ENCODE assay signal across 8 mouse cellular contexts in the genomic region with DNA sequence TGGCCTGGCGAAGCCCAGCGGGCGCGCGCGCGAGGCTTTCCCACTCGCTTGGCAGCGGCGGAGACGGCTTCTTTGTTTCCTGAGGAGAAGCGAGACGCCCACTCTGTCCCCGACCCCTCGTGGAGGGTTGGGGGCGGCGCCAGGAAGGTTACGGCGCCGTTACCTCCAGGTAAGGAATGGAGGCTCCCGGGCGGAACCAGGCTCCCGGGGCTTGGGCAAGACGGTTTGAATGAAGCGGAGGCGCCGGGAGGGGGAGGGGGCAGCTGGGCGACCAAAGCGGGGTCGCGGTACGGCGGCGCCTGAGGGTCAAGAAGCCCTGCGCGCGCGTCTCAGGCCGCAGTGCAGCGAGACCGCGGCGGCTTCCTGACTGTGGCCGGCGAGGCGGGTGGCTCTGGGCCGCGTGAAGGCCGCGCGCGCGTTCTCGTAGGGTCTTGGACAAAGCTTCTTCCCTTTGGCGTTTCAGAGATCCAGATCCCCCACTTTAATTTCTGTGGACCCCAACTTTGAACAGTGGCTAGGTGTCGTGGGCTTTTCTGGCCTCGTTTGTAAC. TPM values are rescaled to one million over a fixed set of nuclear protein-coding genes. Genes with fewer than 3 reads are reported as not detected.
A peak's percentile ranks its signal among the peaks of the same experiment; 100 is the strongest.
DNase-seq lines count a peak whose midpoint lies in the region; ATAC-seq and TF ChIP-seq lines count a peak whose summit lies in the region.

No protein-coding gene starts in this region.

- peak overlapping the region; percentile 73 for H3K4me2 ChIP-seq in forebrain, embryonic 11.5 days (ENCODE audit: low read depth, low read length, severe bottlenecking)
- peak overlapping the region; percentile 73 for H3K4me2 ChIP-seq in heart, embryonic 16.5 days (ENCODE audit: low read depth, low read length)
- peak overlapping the region; percentile 90 for H3K4me2 ChIP-seq in liver, embryonic 14.5 days (ENCODE audit: low read depth)
- H3K4me2 ChIP-seq in neural tube, embryonic 11.5 days (ENCODE audit: low read depth), result peak overlapping the region; percentile 58
- H3K4me2 ChIP-seq in stomach, embryonic 15.5 days, result peak overlapping the region; percentile 56

- TF ChIP-seq CTCF in liver, embryonic 14.5 days (IDR thresholded peaks at IDR 0.05; ENCODE audit: low read depth), result no peak

- DNase-seq in B cell, adult 2 months, result peak; percentile 80 to 82
- DNase-seq in c-Kit-positive CD71-negative TER-119-negative erythroid progenitor cells, embryonic 14.5 days (ENCODE audit: low read depth), result peak; percentile 67
- peak; percentile 96 for DNase-seq in forebrain, embryonic 11.5 days (ENCODE audit: low spot score)
- peak; percentile 90 to 96 for DNase-seq in kidney, postnatal 36 days
- DNase-seq in liver, embryonic 14.5 days (ENCODE audit: low read depth in 3 of 3, low spot score in 3 of 3), result peak in 2 of 3 experiments; percentile 44 to 56
- DNase-seq in neural tube, embryonic 11.5 days (ENCODE audit: low spot score), result peak; percentile 94

- H3K4me1 ChIP-seq in forebrain, embryonic 11.5 days (replicated peaks; ENCODE audit: control insufficient read depth, insufficient read depth, low read length), result peaks cover 8% of the 10 kb centered on the region; the same call in 1 of the 2 replicates
- peaks cover 13% of the 10 kb centered on the region for H3K4me1 ChIP-seq in heart, embryonic 16.5 days (ENCODE audit: control insufficient read depth, insufficient read depth, low read length)
- peaks cover 5 to 12% of the 10 kb centered on the region in 2 experiments; a peak in 3 of 4 replicates for H3K4me1 ChIP-seq in liver, embryonic 14.5 days (replicated peaks; ENCODE audit: control insufficient read depth in 2 of 2, insufficient read depth in 2 of 2, low read length in 1 of 2)
- H3K4me1 ChIP-seq in neural tube, embryonic 11.5 days (ENCODE audit: control insufficient read depth, insufficient read depth, low read length), result peaks cover 12% of the 10 kb centered on the region
- peaks cover 9% of the 10 kb centered on the region; the same call in 1 of the 2 replicates for H3K4me1 ChIP-seq in stomach, embryonic 15.5 days

- peak overlapping the region; percentile 72 for H3K4me3 ChIP-seq in forebrain, embryonic 11.5 days (ENCODE audit: low read depth, low read length)
- H3K4me3 ChIP-seq in heart, embryonic 16.5 days (ENCODE audit: low read length), result peak overlapping the region; percentile 72
- peak overlapping the region; percentile 93 for H3K4me3 ChIP-seq in liver, embryonic 14.5 days (ENCODE audit: insufficient read depth in 1 of 2, low read depth in 2 of 2, low read length in 2 of 2)
- peak overlapping the region; percentile 70 for H3K4me3 ChIP-seq in neural tube, embryonic 11.5 days (ENCODE audit: low read depth, low read length)
- peak overlapping the region; percentile 74 for H3K4me3 ChIP-seq in stomach, embryonic 15.5 days (replicated peaks)

- peak; percentile 86 for ATAC-seq in forebrain, embryonic 11.5 days (replicated peaks; ENCODE audit: low FRiP score)
- ATAC-seq in heart, embryonic 16.5 days (replicated peaks; ENCODE audit: extremely low read depth, insufficient read depth, low FRiP score), result peak; percentile 81
- ATAC-seq in liver, embryonic 14.5 days (ENCODE audit: insufficient read depth), result peak; percentile 71
- peak; percentile 91 for ATAC-seq in neural tube, embryonic 11.5 days (ENCODE audit: insufficient read depth, low FRiP score, low TSS enrichment)
- ATAC-seq in stomach, embryonic 15.5 days (ENCODE audit: insufficient read depth, low FRiP score, low read depth), result peak; percentile 64

- H3K9me3 ChIP-seq in forebrain, embryonic 11.5 days (ENCODE audit: control insufficient read depth, low read length), result no peaks in the 10 kb centered on the region
- no peaks in the 10 kb centered on the region for H3K9me3 ChIP-seq in heart, embryonic 16.5 days (replicated peaks; ENCODE audit: control insufficient read depth, low read length)
- H3K9me3 ChIP-seq in liver, embryonic 14.5 days (ENCODE audit: control insufficient read depth, low read length), result no peaks in the 10 kb centered on the region
- H3K9me3 ChIP-seq in neural tube, embryonic 11.5 days (ENCODE audit: control insufficient read depth, low read length), result no peaks in the 10 kb centered on the region
- no peaks in the 10 kb centered on the region for H3K9me3 ChIP-seq in stomach, embryonic 15.5 days

- WGBS in forebrain, embryonic 11.5 days, result under 1% methylated on average over 48 of the region's 57 CpGs
- WGBS in heart, embryonic 16.5 days, result under 1% methylated on average over 53 of the region's 57 CpGs
- WGBS in liver, embryonic 14.5 days (ENCODE audit: insufficient replicate concordance), result under 1% methylated on average over 57 of the region's 57 CpGs
- WGBS in neural tube, embryonic 11.5 days, result under 1% methylated on average over 53 of the region's 57 CpGs
- WGBS in stomach, embryonic 15.5 days, result under 1% methylated on average over 55 of the region's 57 CpGs

- H3K36me3 ChIP-seq in forebrain, embryonic 11.5 days (ENCODE audit: control insufficient read depth, insufficient read depth, low read length), result no peaks in the 10 kb centered on the region
- no peaks in the 10 kb centered on the region for H3K36me3 ChIP-seq in heart, embryonic 16.5 days (ENCODE audit: control insufficient read depth, insufficient read depth)
- H3K36me3 ChIP-seq in liver, embryonic 14.5 days (replicated peaks; ENCODE audit: control insufficient read depth, insufficient read depth, low read depth), result no peaks in the 10 kb centered on the region
- H3K36me3 ChIP-seq in neural tube, embryonic 11.5 days (ENCODE audit: control insufficient read depth, insufficient read depth, low read length), result no peaks in the 10 kb centered on the region
- H3K36me3 ChIP-seq in stomach, embryonic 15.5 days, result no peaks in the 10 kb centered on the region

- H3K27me3 ChIP-seq in forebrain, embryonic 11.5 days (ENCODE audit: control insufficient read depth, insufficient read depth, low read length), result no peaks in the 10 kb centered on the region
- H3K27me3 ChIP-seq in heart, embryonic 16.5 days (ENCODE audit: control insufficient read depth, insufficient read depth, low read length), result no peaks in the 10 kb centered on the region
- H3K27me3 ChIP-seq in liver, embryonic 14.5 days (ENCODE audit: control insufficient read depth, insufficient read depth, low read length), result no peaks in the 10 kb centered on the region
- no peaks in the 10 kb centered on the region for H3K27me3 ChIP-seq in neural tube, embryonic 11.5 days (ENCODE audit: control insufficient read depth, insufficient read depth, low read length)
- H3K27me3 ChIP-seq in stomach, embryonic 15.5 days (replicated peaks), result no peaks in the 10 kb centered on the region

- TF ChIP-seq EP300 in liver, embryonic 14.5 days (IDR thresholded peaks at IDR 0.05; ENCODE audit: low read depth), result no peak

- H3K27ac ChIP-seq in forebrain, embryonic 11.5 days (ENCODE audit: low read depth, low read length), result peak overlapping the region; percentile 92
- peak overlapping the region; percentile 93 for H3K27ac ChIP-seq in heart, embryonic 16.5 days (ENCODE audit: low read length)
- H3K27ac ChIP-seq in liver, embryonic 14.5 days, result peak overlapping the region; percentile 70
- H3K27ac ChIP-seq in neural tube, embryonic 11.5 days (ENCODE audit: low read depth, low read length), result peak overlapping the region; percentile 99
- peak overlapping the region; percentile 97 for H3K27ac ChIP-seq in stomach, embryonic 15.5 days

- H3K9ac ChIP-seq in forebrain, embryonic 11.5 days (ENCODE audit: low read length), result peak overlapping the region; percentile 80
- H3K9ac ChIP-seq in heart, embryonic 16.5 days (ENCODE audit: low read length), result peak overlapping the region; percentile 85
- peak overlapping the region; percentile 94 for H3K9ac ChIP-seq in liver, embryonic 14.5 days (replicated peaks)
- peak overlapping the region; percentile 95 for H3K9ac ChIP-seq in neural tube, embryonic 11.5 days (ENCODE audit: low read length)
- peak overlapping the region; percentile 72 for H3K9ac ChIP-seq in stomach, embryonic 15.5 days

RNA-seq across cellular contexts. Expression of gene Smarca4, which starts 0.3 kb away (rescaled TPM):
- polyA plus RNA-seq in forebrain, embryonic 11.5 days (2014; fragmentation: Nextera tagmentation; extraction: Ambion mirVana), result 191 and 197 TPM in 2 replicates
- polyA plus RNA-seq in heart, embryonic 16.5 days (2015; fragmentation: Nextera tagmentation; extraction: Ambion mirVana), result 50.7 and 52.5 TPM in 2 replicates
- 17.0 and 20.6 TPM in 2 replicates for polyA plus RNA-seq in liver, embryonic 14.5 days (2012; rRNA removed)
- polyA plus RNA-seq in liver, embryonic 14.5 days (2014; fragmentation: Nextera tagmentation; extraction: Ambion mirVana), result 17.7 and 22.6 TPM in 2 replicates
- 172 and 175 TPM in 2 replicates for polyA plus RNA-seq in neural tube, embryonic 11.5 days (2014; fragmentation: Nextera tagmentation; extraction: Ambion mirVana)
- 68.7 and 74.3 TPM in 2 replicates for polyA plus RNA-seq in stomach, embryonic 15.5 days (2015; fragmentation: Nextera tagmentation; extraction: Ambion mirVana)

RNA-seq across cellular contexts. Expression of gene Yipf2, which starts 23.7 kb away (rescaled TPM):
- polyA plus RNA-seq in forebrain, embryonic 11.5 days (2014; fragmentation: Nextera tagmentation; extraction: Ambion mirVana), result 15.5 and 16.0 TPM in 2 replicates
- polyA plus RNA-seq in heart, embryonic 16.5 days (2015; fragmentation: Nextera tagmentation; extraction: Ambion mirVana), result 16.4 and 17.7 TPM in 2 replicates
- polyA plus RNA-seq in liver, embryonic 14.5 days (2012; rRNA removed), result 6.1 and 6.6 TPM in 2 replicates
- 7.7 and 9.0 TPM in 2 replicates for polyA plus RNA-seq in liver, embryonic 14.5 days (2014; fragmentation: Nextera tagmentation; extraction: Ambion mirVana)
- 13.8 and 17.5 TPM in 2 replicates for polyA plus RNA-seq in neural tube, embryonic 11.5 days (2014; fragmentation: Nextera tagmentation; extraction: Ambion mirVana)
- 31.3 and 33.8 TPM in 2 replicates for polyA plus RNA-seq in stomach, embryonic 15.5 days (2015; fragmentation: Nextera tagmentation; extraction: Ambion mirVana)

RNA-seq across cellular contexts. Expression of gene Timm29, which starts 23.8 kb away (rescaled TPM):
- 51.0 and 57.5 TPM in 2 replicates for polyA plus RNA-seq in forebrain, embryonic 11.5 days (2014; fragmentation: Nextera tagmentation; extraction: Ambion mirVana)
- polyA plus RNA-seq in heart, embryonic 16.5 days (2015; fragmentation: Nextera tagmentation; extraction: Ambion mirVana), result 28.4 and 28.6 TPM in 2 replicates
- polyA plus RNA-seq in liver, embryonic 14.5 days (2012; rRNA removed), result 14.6 and 15.3 TPM in 2 replicates
- 17.0 and 21.9 TPM in 2 replicates for polyA plus RNA-seq in liver, embryonic 14.5 days (2014; fragmentation: Nextera tagmentation; extraction: Ambion mirVana)
- 59.8 and 63.8 TPM in 2 replicates for polyA plus RNA-seq in neural tube, embryonic 11.5 days (2014; fragmentation: Nextera tagmentation; extraction: Ambion mirVana)
- polyA plus RNA-seq in stomach, embryonic 15.5 days (2015; fragmentation: Nextera tagmentation; extraction: Ambion mirVana), result 25.4 and 29.9 TPM in 2 replicates

Comparison
In these comparisons a context has a peak if more than half of its experiments do, and no peak if none do; other contexts are left out.
1. Peak in every context shown above with its lines: DNase-seq, ATAC-seq, H3K4me3 ChIP-seq and H3K27ac ChIP-seq.